ENCODE assay signal across 17 mouse cellular contexts in the genomic region with DNA sequence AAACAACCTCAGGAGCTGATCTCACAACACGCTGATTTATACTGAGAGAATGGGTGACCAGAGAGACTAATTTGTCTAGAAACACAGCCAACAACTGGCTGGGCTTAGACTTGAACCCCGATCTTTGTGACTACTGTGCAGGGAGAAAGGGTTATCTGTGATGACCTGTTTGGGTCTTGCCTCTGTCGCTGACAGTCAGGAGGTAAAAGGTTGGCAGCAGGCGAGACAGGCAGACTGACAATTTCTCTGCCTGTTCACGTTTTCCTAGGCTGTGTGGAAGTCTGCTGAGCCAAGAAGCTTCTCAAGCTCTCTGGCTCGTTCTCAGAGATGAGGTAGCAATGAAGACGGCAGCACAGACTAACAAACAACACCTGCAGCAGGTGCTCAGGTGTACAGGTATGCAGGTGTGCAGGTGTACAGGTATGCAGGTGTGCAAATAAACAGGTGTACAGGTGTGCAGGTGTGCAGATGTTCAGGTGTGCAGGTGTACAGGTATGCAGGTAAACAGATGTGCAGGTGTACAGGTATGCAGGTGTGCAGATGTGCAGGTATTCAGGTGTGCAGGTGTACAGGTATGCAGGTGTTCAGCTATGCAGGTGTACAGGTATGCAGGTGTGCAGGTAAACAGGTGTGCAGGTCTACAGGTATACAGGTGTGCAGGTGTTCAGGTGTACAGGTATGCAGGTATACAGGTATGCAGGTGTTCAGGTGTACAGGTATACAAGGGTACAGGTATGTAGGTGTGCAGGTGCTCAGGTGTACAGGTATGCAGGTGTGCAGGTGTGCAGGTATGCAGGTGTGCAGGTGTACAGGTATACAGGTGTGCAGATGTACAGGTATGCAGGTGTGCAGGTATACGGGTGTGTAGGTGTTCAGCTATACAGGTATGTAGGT. TPM values are rescaled to one million over a fixed set of nuclear protein-coding genes. Genes with fewer than 3 reads are reported as not detected.
DNase-seq lines count a peak whose midpoint lies in the region; ATAC-seq and TF ChIP-seq lines count a peak whose summit lies in the region.
"Had no signal": no experiment of that assay in that cellular context is flagged by ENCODE, and none has a peak within 500 bp of the region (broad histone marks: within the 10 kb centered on the region; RNA-seq: fewer than 3 reads in every experiment).

No protein-coding gene starts in this region.

- dilution Hi-C loops in CH12.LX (cut with MboI; ENCODE audit: extremely low pct_ligation_motif_present, extremely low pct_unique_long_range_greater_than_20kb, low sequenced_read_pairs) = no loop called here

- H3K36me3 ChIP-seq in forebrain, postnatal 0 days (ENCODE audit: insufficient read depth) = peaks cover 1% of the 10 kb centered on the region
- no peaks in the 10 kb centered on the region for H3K36me3 ChIP-seq in forebrain, embryonic 16.5 days (ENCODE audit: control insufficient read depth, insufficient read depth)
- no peaks in the 10 kb centered on the region for H3K36me3 ChIP-seq in CH12.LX (replicated peaks in 1 of 2; ENCODE audit: control insufficient read depth in 1 of 2, insufficient read depth in 1 of 2, low read length in 1 of 2)
- H3K36me3 ChIP-seq in intestine, embryonic 16.5 days (ENCODE audit: control insufficient read depth, insufficient read depth, low read length) = no peaks in the 10 kb centered on the region
- H3K36me3 ChIP-seq: heart, embryonic 13.5 days had no signal

- 0 out of 2 replicates have a peak, but pooled peaks cover 8% of the 10 kb centered on the region for H3K4me1 ChIP-seq in forebrain, postnatal 0 days (ENCODE audit: insufficient read depth)
- H3K4me1 ChIP-seq in forebrain, embryonic 16.5 days (replicated peaks; ENCODE audit: control insufficient read depth, insufficient read depth, low read length) = peaks cover 6% of the 10 kb centered on the region
- H3K4me1 ChIP-seq in CH12.LX (ENCODE audit: control insufficient read depth in 1 of 2, insufficient read depth in 2 of 2) = peaks cover 3 to 8% of the 10 kb centered on the region in 2 experiments; a peak in 2 of 4 replicates
- no peaks in the 10 kb centered on the region for H3K4me1 ChIP-seq in intestine, embryonic 16.5 days (ENCODE audit: control insufficient read depth, insufficient read depth, low read length)
- H3K4me1 ChIP-seq: heart, embryonic 13.5 days had no signal

- peak; percentile 81 for DNase-seq in forebrain, postnatal 0 days
- DNase-seq in 3134 (ENCODE audit: extremely low read depth, insufficient read length, low spot score) (peak; percentile 21), CH12.LX (ENCODE audit: extremely low read depth) (peak; percentile 18)
- DNase-seq in forelimb bud, embryonic 11.5 days (ENCODE audit: low read depth, low spot score) = peak; percentile 42
- no peak for DNase-seq in spleen, adult 12 weeks (ENCODE audit: low spot score)
- DNase-seq: adrenal gland, postnatal 14 days; cerebellum, postnatal 36 days; heart, postnatal 4 days; kidney, postnatal 10 days; liver; lung, adult 2 months; thymus, postnatal 25 days had no signal

- no peaks in the 10 kb centered on the region for H3K27me3 ChIP-seq in forebrain, postnatal 0 days (ENCODE audit: insufficient read depth, low read length)
- H3K27me3 ChIP-seq in forebrain, embryonic 16.5 days (replicated peaks; ENCODE audit: control insufficient read depth, insufficient read depth, low read length) = no peaks in the 10 kb centered on the region
- peaks cover 56% of the 10 kb centered on the region for H3K27me3 ChIP-seq in CH12.LX (replicated peaks)
- H3K27me3 ChIP-seq in intestine, embryonic 16.5 days (replicated peaks; ENCODE audit: control insufficient read depth, insufficient read depth, low read length) = no peaks in the 10 kb centered on the region

- TF ChIP-seq CTCF in forebrain, postnatal 0 days (IDR thresholded peaks at IDR 0.05; ENCODE audit: low read depth) = no peak
- TF ChIP-seq CTCF in CH12.LX (conservative IDR thresholded peaks at IDR 0.05 in 1 of 2, IDR thresholded peaks at IDR 0.05 in 1 of 2; ENCODE audit: low read depth in 2 of 2, low read length in 2 of 2) = no peak

- TF ChIP-seq POLR2A in CH12.LX (IDR thresholded peaks at IDR 0.05; ENCODE audit: low read depth, low read length) = no peak

- TF ChIP-seq EP300 in CH12.LX (IDR thresholded peaks at IDR 0.05; ENCODE audit: low read length) = no peak

- no peak overlapping the region for H3K4me2 ChIP-seq in forebrain, postnatal 0 days (ENCODE audit: low read depth)
- H3K4me2 ChIP-seq in forebrain, embryonic 16.5 days (ENCODE audit: low read length) = no peak overlapping the region
- H3K4me2 ChIP-seq in CH12.LX (ENCODE audit: insufficient read depth, low read depth, poor library complexity, severe bottlenecking) = no peak overlapping the region
- no peak overlapping the region for H3K4me2 ChIP-seq in intestine, embryonic 16.5 days (ENCODE audit: low read depth, low read length)
- H3K4me2 ChIP-seq: heart, embryonic 13.5 days had no signal

- no peak for ATAC-seq in forebrain, postnatal 0 days
- ATAC-seq in forebrain, embryonic 16.5 days = no peak
- ATAC-seq in intestine, embryonic 16.5 days = no peak
- ATAC-seq in erythroid progenitor cell, adult 5-6 weeks (replicated peaks; ENCODE audit: low FRiP score, poor library complexity, severe bottlenecking) = no peak
- ATAC-seq: intestine, postnatal 0 days had no signal

- H3K9me3 ChIP-seq in forebrain, postnatal 0 days (ENCODE audit: low read length) = no peaks in the 10 kb centered on the region
- no peaks in the 10 kb centered on the region for H3K9me3 ChIP-seq in forebrain, embryonic 16.5 days (ENCODE audit: control insufficient read depth, low read length)
- H3K9me3 ChIP-seq in CH12.LX (replicated peaks; ENCODE audit: low read length) = peaks cover 7% of the 10 kb centered on the region
- no peaks in the 10 kb centered on the region for H3K9me3 ChIP-seq in intestine, embryonic 16.5 days (ENCODE audit: control insufficient read depth, low read length)
- H3K9me3 ChIP-seq: heart, embryonic 13.5 days had no signal

- H3K4me3 ChIP-seq in forebrain, postnatal 0 days (ENCODE audit: low read depth, low read length) = no peak overlapping the region
- H3K4me3 ChIP-seq in forebrain, embryonic 16.5 days (replicated peaks; ENCODE audit: low read length) = no peak overlapping the region
- H3K4me3 ChIP-seq in CH12.LX (replicated peaks in 1 of 3; ENCODE audit: low read depth in 2 of 3, low read length in 2 of 3, poor library complexity in 1 of 3) = no peak overlapping the region
- H3K4me3 ChIP-seq in intestine, embryonic 16.5 days (ENCODE audit: low read length) = no peak overlapping the region
- H3K4me3 ChIP-seq: heart, embryonic 13.5 days had no signal

- WGBS in forebrain, postnatal 0 days = 82% methylated on average over 8 of the region's 8 CpGs
- 82% methylated on average over 8 of the region's 8 CpGs for WGBS in forebrain, embryonic 16.5 days
- 77% methylated on average over 8 of the region's 8 CpGs for WGBS in intestine, embryonic 16.5 days

- no peak for TF ChIP-seq RAD21 in CH12.LX (IDR thresholded peaks at IDR 0.05; ENCODE audit: low read depth, low read length)

- H3K9ac ChIP-seq in forebrain, postnatal 0 days = no peak overlapping the region
- no peak overlapping the region for H3K9ac ChIP-seq in forebrain, embryonic 16.5 days (replicated peaks; ENCODE audit: low read depth, low read length)
- no peak overlapping the region for H3K9ac ChIP-seq in CH12.LX (ENCODE audit: insufficient read depth, low read depth)
- H3K9ac ChIP-seq in intestine, embryonic 16.5 days (ENCODE audit: low read depth, low read length) = no peak overlapping the region
- H3K9ac ChIP-seq: heart, embryonic 13.5 days had no signal

- H3K27ac ChIP-seq in forebrain, postnatal 0 days (ENCODE audit: low read depth, low read length) = no peak overlapping the region
- H3K27ac ChIP-seq in forebrain, embryonic 16.5 days (ENCODE audit: low read length) = no peak overlapping the region
- H3K27ac ChIP-seq in CH12.LX (ENCODE audit: insufficient read depth, low read depth) = no peak overlapping the region
- no peak overlapping the region for H3K27ac ChIP-seq in intestine, embryonic 16.5 days (ENCODE audit: low read length)
- H3K27ac ChIP-seq: heart, embryonic 13.5 days had no signal

- no peaks in the 10 kb centered on the region for H3K79me2 ChIP-seq in CH12.LX (replicated peaks; ENCODE audit: control insufficient read depth, extremely low read depth, insufficient read depth, poor library complexity, severe bottlenecking)

- in situ Hi-C loops in CH12.LX (cut with MboI; ENCODE audit: low pct_ligation_motif_present, low pct_unique_long_range_greater_than_20kb, low sequenced_read_pairs) = no loop called here

TF ChIP-seq in CH12.LX, 34 proteins besides CTCF, POLR2A, EP300 and RAD21 (continues in another document):
- TF ChIP-seq E2F4 (IDR thresholded peaks at IDR 0.05; ENCODE audit: insufficient replicate concordance, low read depth, low read length) = no peak
- TF ChIP-seq UBTF (IDR thresholded peaks at IDR 0.05; ENCODE audit: low read depth, low read length) = no peak
- no peak for TF ChIP-seq MAX (IDR thresholded peaks at IDR 0.05; ENCODE audit: low read length)
- no peak for TF ChIP-seq TBP (conservative IDR thresholded peaks at IDR 0.05; ENCODE audit: low read depth, low read length)
- TF ChIP-seq BHLHE40 (IDR thresholded peaks at IDR 0.05; ENCODE audit: low read depth, low read length) = no peak
- TF ChIP-seq POLR2AphosphoS2 (IDR thresholded peaks at IDR 0.05; ENCODE audit: low read depth, low read length) = no peak
- TF ChIP-seq ZNF384 (IDR thresholded peaks at IDR 0.05; ENCODE audit: low read depth, low read length) = no peak
- no peak for TF ChIP-seq NELFE (IDR thresholded peaks at IDR 0.05; ENCODE audit: low read depth, low read length)
- TF ChIP-seq CHD1 (IDR thresholded peaks at IDR 0.05; ENCODE audit: low read depth, low read length) = no peak
- no peak for TF ChIP-seq SMC3 (IDR thresholded peaks at IDR 0.05; ENCODE audit: low read depth, low read length)
- no peak for TF ChIP-seq MAZ (IDR thresholded peaks at IDR 0.05; ENCODE audit: low read depth, low read length)
- TF ChIP-seq USF1 (IDR thresholded peaks at IDR 0.05; ENCODE audit: low read depth, low read length) = no peak
- TF ChIP-seq RCOR1 (conservative IDR thresholded peaks at IDR 0.05; ENCODE audit: low read depth, low read length) = no peak
- TF ChIP-seq NRF1 (IDR thresholded peaks at IDR 0.05; ENCODE audit: low read depth, low read length) = no peak

RNA-seq across cellular contexts. Expression of a gene that starts 10.2 kb away (rescaled TPM):
- 80.9 and 91.7 TPM in 2 replicates for total RNA-seq in forebrain, postnatal 0 days (2014; rRNA removed)
- 44.6 and 57.7 TPM in 2 replicates for polyA plus RNA-seq in forebrain, postnatal 0 days (2015; fragmentation: Nextera tagmentation; extraction: Ambion mirVana)
- 33.8 and 39.6 TPM in 2 replicates for polyA plus RNA-seq in forebrain, embryonic 16.5 days (2015; fragmentation: Nextera tagmentation; extraction: Ambion mirVana)
- total RNA-seq in CH12.LX (2012; rRNA removed) (not detected in 2 replicates), CH12.LX (2014; rRNA removed) (not detected in 2 replicates)
- polyA plus RNA-seq in CH12.LX (2012; ENCODE audit: insufficient read length, low read depth) = not detected in 2 replicates
- 2.6 and 2.8 TPM in 2 replicates for polyA plus RNA-seq in intestine, embryonic 16.5 days (2015; fragmentation: Nextera tagmentation; extraction: Ambion mirVana)
- total RNA-seq in erythroid progenitor cell, adult 5-6 weeks (2015; ENCODE audit: low replicate concordance) = not detected in 2 replicates
- total RNA-seq in erythroid progenitor cell, adult 5-6 weeks (2017; ENCODE audit: low replicate concordance) = 0.64 TPM in 1 of 2 replicates, not detected in the other
